In the genomic region with DNA sequence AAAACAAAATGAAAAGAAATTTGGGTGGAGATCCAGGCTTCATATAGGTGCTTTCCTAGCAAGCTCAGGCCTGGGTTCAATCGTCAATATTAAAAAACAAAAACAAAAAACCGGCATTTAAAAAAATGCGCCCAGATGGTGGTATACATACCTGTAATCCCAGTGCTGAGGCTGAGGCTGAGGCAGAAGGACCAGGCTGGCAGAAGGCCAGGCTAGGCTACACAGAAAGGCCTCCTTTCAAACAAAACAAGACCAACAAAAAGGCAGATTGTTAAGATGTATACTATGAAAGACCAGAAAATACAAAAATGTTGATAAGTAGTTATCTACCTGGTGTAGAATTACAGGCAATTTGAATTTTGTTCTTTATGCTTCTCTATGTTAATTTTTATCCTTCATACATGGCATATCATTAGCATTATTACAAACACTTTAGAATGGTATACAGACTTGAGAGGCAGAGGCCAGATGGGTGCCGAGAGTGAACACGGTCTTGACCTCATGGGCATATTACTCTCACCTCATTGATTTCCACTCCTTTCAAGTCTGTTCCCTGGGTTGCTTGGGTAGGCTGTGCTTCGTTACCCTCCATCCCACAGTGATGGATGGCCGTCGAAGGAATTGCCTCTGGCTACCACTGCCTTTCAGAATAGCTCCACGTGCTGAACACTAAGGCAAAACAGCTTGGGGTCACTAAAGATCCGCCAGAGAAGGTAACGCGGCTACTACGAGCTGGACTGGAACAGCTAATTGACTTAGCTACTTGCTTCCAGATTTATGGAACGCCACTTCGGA, we compare ENCODE assay signal across 14 mouse cellular contexts.
DNase-seq lines count a peak whose midpoint lies in the region; ATAC-seq lines count a peak whose summit lies in the region.
"Had no signal": no experiment of that assay in that cellular context is flagged by ENCODE, and none has a peak within 500 bp of the region (broad histone marks: within the 10 kb centered on the region; RNA-seq: fewer than 3 reads in every experiment).

No protein-coding gene starts in this region.

- H3K9me3 ChIP-seq in midbrain, embryonic 13.5 days = no peaks in the 10 kb centered on the region
- H3K9me3 ChIP-seq: embryonic facial prominence, embryonic 12.5 days; heart, embryonic 13.5 days; limb, embryonic 13.5 days had no signal

- H3K4me1 ChIP-seq in midbrain, embryonic 13.5 days (replicated peaks) = peaks cover 42% of the 10 kb centered on the region

- peak; percentile 10 for DNase-seq in kidney, postnatal 10 days
- DNase-seq in kidney, adult 8-10 months = no peak
- peak; percentile 47 for DNase-seq in embryo, embryonic 11.5 days (ENCODE audit: low read depth, low spot score)
- peak; percentile 80 for DNase-seq in forelimb bud, embryonic 11.5 days (ENCODE audit: low read depth, low spot score)
- DNase-seq in c-Kit-positive CD71-positive TER-119-positive erythroid progenitor cells, embryonic 14.5 days (ENCODE audit: low spot score) = no peak
- DNase-seq in spleen, postnatal 4 days (ENCODE audit: low spot score in 2 of 2) = no peak
- DNase-seq in adrenal gland, postnatal 36 days = no peak
- DNase-seq: lung, embryonic 14.5 days; thymus, adult 18-20 months had no signal

- no peak overlapping the region for H3K4me3 ChIP-seq in midbrain, embryonic 13.5 days (replicated peaks)
- H3K4me3 ChIP-seq: embryonic facial prominence, embryonic 12.5 days; heart, embryonic 13.5 days; limb, embryonic 13.5 days had no signal

- H3K36me3 ChIP-seq in midbrain, embryonic 13.5 days = no peaks in the 10 kb centered on the region
- H3K36me3 ChIP-seq: embryonic facial prominence, embryonic 12.5 days; heart, embryonic 13.5 days; limb, embryonic 13.5 days had no signal

- H3K27me3 ChIP-seq in midbrain, embryonic 13.5 days = no peaks in the 10 kb centered on the region
- H3K27me3 ChIP-seq: CH12.LX; embryonic facial prominence, embryonic 12.5 days; heart, embryonic 13.5 days had no signal

- ATAC-seq in midbrain, embryonic 13.5 days = peak; percentile 29; the same call in 1 of the 2 replicates

- no peak overlapping the region for H3K4me2 ChIP-seq in midbrain, embryonic 13.5 days (replicated peaks)
- H3K4me2 ChIP-seq: embryonic facial prominence, embryonic 12.5 days; heart, embryonic 13.5 days; limb, embryonic 13.5 days; lung, embryonic 14.5 days had no signal

- WGBS in midbrain, embryonic 13.5 days = 55% methylated on average over 15 of the region's 15 CpGs

- no peak overlapping the region for H3K9ac ChIP-seq in midbrain, embryonic 13.5 days (replicated peaks)
- H3K9ac ChIP-seq: embryonic facial prominence, embryonic 12.5 days; heart, embryonic 13.5 days; limb, embryonic 13.5 days; lung, embryonic 14.5 days had no signal

- H3K27ac ChIP-seq in midbrain, embryonic 13.5 days = no peak overlapping the region
- H3K27ac ChIP-seq: embryonic facial prominence, embryonic 12.5 days; limb, embryonic 13.5 days had no signal

Comparison
In these comparisons a context has a peak if more than half of its experiments do, and no peak if none do; other contexts are left out.
1. DNase-seq: peak in kidney, postnatal 10 days (single experiment), embryo, embryonic 11.5 days (single experiment) and forelimb bud, embryonic 11.5 days (single experiment); none in kidney, adult 8-10 months (0 of 2), c-Kit-positive CD71-positive TER-119-positive erythroid progenitor cells, embryonic 14.5 days (single experiment), spleen, postnatal 4 days (0 of 2) and adrenal gland, postnatal 36 days (0 of 2).